Mouse (Mus musculus) macrophage (primary cell): ENCODE data around the gene Ppp4r1. TPM values are rescaled to one million over a fixed set of nuclear protein-coding genes. Genes with fewer than 3 reads are reported as not detected.

Experiments used
- H3K27ac ChIP-seq: fragments of 350-480 bp; formaldehyde crosslinking; 2 replicates; pipeline ENCODE4 v1.9.0; 2021
- H3K36me3 ChIP-seq: fragments of 350-480 bp; formaldehyde crosslinking; 2 replicates; pipeline ENCODE4 v1.9.0; 2021; ENCODE audit errors: inconsistent target
- H3K4me3 ChIP-seq: fragments of 350-480 bp; formaldehyde crosslinking; 2 replicates; pipeline ENCODE4 v1.9.0; 2021; ENCODE audit errors: inconsistent target
- H3K79me2 ChIP-seq: fragments of 350-480 bp; formaldehyde crosslinking; 2 replicates; pipeline ENCODE4 v1.9.0; 2021; ENCODE audit errors: inconsistent target
- WGBS: methylation state at CpG from one replicate; pipeline ENCODE4 v1.1.7; 2026; ENCODE audit warnings: inconsistent platforms; ENCODE audit not compliant: missing documents; 5-methylcytosine and 5-hydroxymethylcytosine counted together
- polyA plus RNA-seq: library from polyadenylated mRNA; stranded (reverse); fragments of 250-400 nt; gene quantifications from 3 replicates; pipeline ENCODE4 v1.2.4, GENCODE M21; 2018; ENCODE audit warnings: inconsistent platforms

The Ppp4r1 gene
- polyA plus RNA-seq, 1 experiment from 2014 or later, result 33.7 TPM

DNA sequence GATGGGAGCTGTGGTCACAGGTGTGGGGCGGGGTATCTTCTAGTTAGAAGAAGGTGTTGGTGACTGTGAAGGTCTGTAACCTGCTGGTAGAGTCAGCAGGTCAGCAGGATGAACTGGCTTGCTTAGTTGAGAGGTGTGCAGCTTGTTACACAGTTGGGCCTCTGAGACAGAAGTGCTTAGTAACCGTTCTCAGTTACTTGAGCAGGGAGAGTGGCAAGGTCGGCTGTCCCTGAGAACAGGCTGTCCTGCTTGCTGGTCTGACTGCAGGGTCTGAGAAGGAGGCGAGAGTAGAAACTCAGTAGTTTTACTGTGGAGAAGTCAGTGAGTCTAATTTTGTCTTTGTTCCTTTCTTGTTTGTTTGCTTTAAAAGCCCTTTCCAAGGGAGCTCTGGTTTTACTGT is 23.6 kb downstream of the Ppp4r1 start:
- Histone ChIP-seq H3K4me3 (no peak overlapping the region), H3K79me2 (peaks cover 100% of the 10 kb centered on the region), H3K36me3 (peaks cover 47% of the 10 kb centered on the region), H3K27ac (no peak overlapping the region)
- WGBS, result 89% methylated on average over 4 of the region's 4 CpGs

DNA sequence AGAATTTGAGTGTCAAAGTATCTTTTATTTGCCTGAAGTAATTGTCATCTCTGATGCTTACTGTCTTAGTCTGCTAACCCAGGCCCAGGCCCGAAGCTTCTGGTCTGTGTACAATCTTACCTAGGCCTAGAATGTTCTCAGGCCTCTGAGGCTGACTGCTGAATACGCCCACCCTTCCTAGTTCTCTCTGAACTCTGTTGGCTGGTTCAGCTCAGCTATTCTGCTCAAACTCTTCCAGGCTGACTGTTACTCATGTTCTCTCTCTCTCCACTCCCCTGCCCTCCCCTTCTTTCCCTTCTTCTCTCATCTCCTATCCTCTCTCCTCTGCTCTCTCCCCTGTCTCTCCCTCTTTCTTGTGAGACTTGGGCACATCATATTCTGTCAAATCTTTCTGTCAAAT is 24.0 kb downstream of the Ppp4r1 start:
- Histone ChIP-seq H3K36me3 (peaks cover 52% of the 10 kb centered on the region), H3K4me3 (no peak overlapping the region), H3K27ac (no peak overlapping the region), H3K79me2 (peaks cover 100% of the 10 kb centered on the region)
- WGBS, result 91% methylated on average over 2 of the region's 2 CpGs

DNA sequence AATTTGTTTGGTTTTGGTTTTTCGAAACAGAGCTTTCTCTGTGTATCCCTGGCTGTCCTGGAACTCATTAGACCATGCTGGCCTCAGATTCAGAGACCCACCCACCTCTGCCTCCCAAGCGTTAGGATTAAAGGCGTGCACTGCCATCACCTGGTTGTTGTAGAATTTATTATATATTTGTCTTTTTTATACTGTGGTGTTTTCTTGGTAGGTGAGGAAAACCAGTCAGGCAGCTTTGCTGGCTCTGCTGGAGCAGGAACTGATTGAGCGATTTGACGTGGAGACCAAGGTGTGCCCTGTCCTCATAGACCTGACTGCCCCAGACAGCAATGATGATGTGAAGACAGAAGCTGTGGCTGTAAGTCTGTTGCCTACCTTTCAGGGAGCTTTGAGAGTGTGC is 28.7 kb downstream of the Ppp4r1 start:
- H3K36me3 ChIP-seq, result peaks cover 81% of the 10 kb centered on the region
- H3K79me2 ChIP-seq, result peaks cover 69% of the 10 kb centered on the region
- WGBS, result 89% methylated on average over 5 of the region's 5 CpGs
- no peak overlapping the region for H3K27ac ChIP-seq
- H3K4me3 ChIP-seq, result no peak overlapping the region

DNA sequence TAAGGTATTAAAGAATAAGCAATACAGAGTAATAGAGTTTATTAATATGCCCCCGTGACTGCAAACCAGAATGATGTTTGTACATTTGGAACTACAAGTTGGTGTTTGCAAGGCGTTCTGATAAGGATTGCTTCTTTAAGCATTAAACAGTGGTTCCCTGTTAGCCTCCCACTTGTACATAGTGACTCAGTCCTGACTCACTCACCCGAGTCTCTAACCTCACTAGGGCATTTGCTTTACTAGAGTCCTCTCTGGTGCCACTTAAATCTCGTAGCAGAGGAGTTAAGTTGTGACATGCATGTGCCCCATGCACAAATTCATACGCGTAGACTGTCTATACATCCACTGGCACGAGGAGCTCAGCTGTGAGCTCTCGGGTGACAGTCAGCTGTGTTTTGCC is 31.4 kb downstream of the Ppp4r1 start:
- peaks cover 90% of the 10 kb centered on the region for H3K36me3 ChIP-seq
- no peak overlapping the region for H3K4me3 ChIP-seq
- no peak overlapping the region for H3K27ac ChIP-seq
- H3K79me2 ChIP-seq, result peaks cover 69% of the 10 kb centered on the region
- 91% methylated on average over 8 of the region's 8 CpGs for WGBS

DNA sequence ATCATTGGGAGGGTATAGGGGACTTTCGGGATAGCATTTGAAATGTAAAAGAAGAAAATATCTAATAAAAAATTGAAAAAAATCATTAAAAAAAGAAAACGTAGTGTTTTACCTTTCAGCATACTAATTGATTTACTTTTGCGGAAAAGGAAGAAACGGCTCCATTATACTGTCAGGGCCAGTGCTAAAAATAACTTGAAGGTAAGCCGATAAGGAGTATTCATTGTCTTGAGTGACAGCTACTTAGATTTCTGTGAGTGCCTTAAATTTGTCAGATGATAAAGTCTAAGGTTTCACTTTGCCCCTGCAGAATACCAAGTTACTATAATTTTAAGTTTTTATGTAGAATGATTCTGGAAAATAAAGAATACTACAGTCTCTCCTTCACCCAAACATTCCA is 37.8 kb downstream of the Ppp4r1 start:
- H3K27ac ChIP-seq, result no peak overlapping the region
- 92% methylated on average over 5 of the region's 5 CpGs for WGBS
- peaks cover 87% of the 10 kb centered on the region for H3K36me3 ChIP-seq
- no peak overlapping the region for H3K4me3 ChIP-seq
- H3K79me2 ChIP-seq, result peaks cover 94% of the 10 kb centered on the region

DNA sequence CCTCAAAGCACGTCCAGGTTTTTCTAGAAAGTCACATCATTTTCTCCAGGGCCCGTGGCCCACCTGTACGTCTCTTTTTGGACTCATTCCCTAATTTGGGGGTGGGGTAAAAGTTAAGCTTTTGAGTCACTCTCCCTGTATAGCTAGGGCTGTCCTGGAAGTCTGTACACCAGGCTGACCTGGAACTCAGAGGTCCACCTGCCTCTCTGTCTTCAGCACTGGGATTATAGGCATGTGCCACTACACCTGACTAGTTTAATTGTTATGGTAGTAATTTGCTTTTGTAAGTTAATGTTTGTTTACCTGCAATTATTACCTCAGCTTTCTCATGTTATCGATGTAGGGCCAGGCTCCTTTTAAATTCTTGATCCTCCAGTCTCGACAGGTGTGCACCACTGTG is 40.0 kb downstream of the Ppp4r1 start:
- Histone ChIP-seq H3K27ac (no peak overlapping the region), H3K36me3 (peaks cover 87% of the 10 kb centered on the region)
- 94% methylated on average over 5 of the region's 5 CpGs for WGBS

DNA sequence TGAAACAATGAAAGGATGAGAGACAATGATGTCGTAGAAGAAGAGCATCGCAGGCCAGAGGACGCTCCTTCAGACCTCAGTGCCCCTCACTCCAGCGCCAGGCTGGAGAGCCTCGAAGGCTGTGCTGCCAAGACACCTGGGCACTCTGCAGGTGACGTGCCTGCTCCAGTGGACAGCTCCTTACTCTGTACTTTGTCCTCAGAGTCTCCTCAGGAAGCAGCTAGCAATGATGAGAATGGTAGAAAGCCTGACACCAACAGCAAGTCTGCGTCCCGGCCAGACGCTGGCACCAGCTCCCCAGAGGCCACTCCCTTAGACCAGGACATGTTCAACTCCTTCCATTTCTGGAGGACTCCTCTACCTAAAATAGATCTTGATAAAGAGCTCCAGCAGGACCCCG is 41.9 kb downstream of the Ppp4r1 start:
- H3K27ac ChIP-seq, result no peak overlapping the region
- H3K36me3 ChIP-seq, result peaks cover 91% of the 10 kb centered on the region
- H3K79me2 ChIP-seq, result peaks cover 96% of the 10 kb centered on the region; the same call in 1 of the 2 replicates
- no peak overlapping the region for H3K4me3 ChIP-seq
- WGBS, result 97% methylated on average over 10 of the region's 10 CpGs

More for the DNA sequence above, 40.0 kb downstream of the Ppp4r1 start:
- H3K4me3 ChIP-seq, result no peak overlapping the region
- peaks cover 95% of the 10 kb centered on the region for H3K79me2 ChIP-seq

DNA sequence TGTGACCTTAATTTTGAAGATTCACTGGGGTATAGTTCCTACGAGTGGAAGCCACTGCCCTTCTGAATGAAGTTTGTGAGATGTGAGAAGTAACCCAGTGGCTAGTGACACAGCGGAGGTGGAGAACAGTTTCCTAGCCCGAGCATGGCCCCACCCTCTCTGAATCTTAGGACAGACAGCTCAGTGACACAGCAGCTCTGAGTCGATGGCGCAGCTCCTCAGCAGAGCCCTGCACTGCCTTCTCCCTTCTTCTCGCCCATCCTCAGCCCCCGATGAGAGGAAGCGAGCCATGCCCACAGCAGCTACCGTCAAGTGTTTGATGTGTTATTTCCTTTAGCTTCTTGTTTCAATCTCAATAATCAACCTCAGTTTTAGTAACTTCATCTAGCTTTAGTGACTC is 43.9 kb downstream of the Ppp4r1 start:
- Histone ChIP-seq H3K36me3 (peaks cover 94% of the 10 kb centered on the region), H3K27ac (no peak overlapping the region), H3K79me2 (peaks cover 94% of the 10 kb centered on the region; the same call in 1 of the 2 replicates), H3K4me3 (no peak overlapping the region)
- WGBS, result 38% methylated on average over 9 of the region's 9 CpGs

DNA sequence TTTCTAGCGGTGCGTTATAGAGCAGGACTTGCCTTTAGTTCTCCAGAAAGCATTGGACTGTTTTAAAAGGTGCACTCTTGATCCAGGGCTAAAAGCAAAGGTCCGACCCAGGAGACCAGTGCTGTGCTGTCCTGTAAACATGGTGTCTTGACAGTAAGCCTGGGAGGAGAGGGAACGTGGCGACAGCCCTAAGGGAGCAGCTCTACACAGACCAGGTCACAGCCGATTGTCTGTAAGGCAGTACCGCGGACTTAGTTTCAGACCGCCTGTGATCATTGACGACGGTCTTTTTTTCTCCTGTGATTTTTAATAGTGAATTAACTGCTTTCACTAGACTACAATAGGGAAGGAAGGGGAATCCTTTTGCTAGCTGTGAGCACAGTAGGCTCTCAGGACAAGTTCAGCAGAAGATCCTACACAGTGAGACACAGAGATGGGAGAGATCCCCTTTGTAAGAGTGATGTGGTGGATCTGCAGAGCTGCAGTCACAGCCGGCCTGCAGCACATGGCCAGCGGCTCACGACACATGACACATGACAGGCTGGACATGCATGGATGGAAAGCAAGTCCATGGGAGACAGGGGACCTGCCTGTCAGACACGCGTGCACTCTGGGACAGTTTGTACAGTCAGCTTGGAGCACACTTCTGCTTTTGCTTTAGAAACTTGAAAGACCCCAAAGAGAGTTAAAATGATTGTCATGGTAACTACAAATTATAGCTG is 44.9 kb downstream of the Ppp4r1 start:
- 93% methylated on average over 16 of the region's 16 CpGs for WGBS
- Histone ChIP-seq H3K36me3 (peaks cover 94% of the 10 kb centered on the region), H3K4me3 (no peak overlapping the region), H3K27ac (no peak overlapping the region), H3K79me2 (peaks cover 85% of the 10 kb centered on the region; the same call in 1 of the 2 replicates)

DNA sequence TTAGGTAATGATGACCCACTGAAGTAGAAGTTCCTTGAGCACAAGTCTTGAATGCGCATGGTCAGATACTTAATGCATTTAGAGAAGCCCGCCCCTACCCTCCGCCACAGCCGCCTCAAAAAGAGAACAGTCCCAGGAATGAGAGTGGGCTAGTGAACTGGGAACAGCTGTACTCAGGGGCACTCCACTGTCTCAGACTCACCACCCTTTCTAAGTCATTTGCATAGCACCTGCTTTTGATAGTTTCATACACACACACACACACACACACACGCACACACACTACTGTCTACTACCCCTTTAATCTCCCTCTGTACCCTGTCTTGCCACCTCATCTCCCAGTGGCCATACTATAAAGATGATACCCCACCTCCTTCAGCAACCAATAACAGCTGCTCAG is 45.5 kb downstream of the Ppp4r1 start:
- 96% methylated on average over 5 of the region's 5 CpGs for WGBS
- H3K36me3 ChIP-seq, result peaks cover 94% of the 10 kb centered on the region
- H3K27ac ChIP-seq, result no peak overlapping the region
- H3K4me3 ChIP-seq, result no peak overlapping the region
- peaks cover 79% of the 10 kb centered on the region; the same call in 1 of the 2 replicates for H3K79me2 ChIP-seq

DNA sequence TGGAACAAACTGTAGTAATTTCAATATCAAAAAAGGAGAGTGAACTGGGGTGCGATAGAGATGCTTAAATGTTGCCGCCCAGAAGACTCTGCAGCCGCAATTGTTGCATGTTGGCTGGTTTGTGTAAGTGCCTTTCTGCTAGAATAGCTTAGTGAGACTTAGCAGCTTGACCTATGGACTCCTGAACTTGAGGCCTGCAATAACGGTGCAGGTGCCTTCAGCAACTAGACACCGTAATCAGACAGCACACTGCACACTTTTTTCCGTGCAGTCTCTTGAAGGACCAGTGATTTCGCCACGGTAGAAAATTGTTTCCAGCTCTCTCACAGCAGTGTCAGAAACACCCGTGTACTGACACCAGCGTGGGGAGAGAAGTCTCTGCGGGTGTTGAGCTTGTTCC is 46.6 kb downstream of the Ppp4r1 start:
- WGBS, result 94% methylated on average over 11 of the region's 11 CpGs
- H3K79me2 ChIP-seq, result peaks cover 69% of the 10 kb centered on the region; the same call in 1 of the 2 replicates
- H3K4me3 ChIP-seq, result no peak overlapping the region
- H3K36me3 ChIP-seq, result peaks cover 98% of the 10 kb centered on the region
- no peak overlapping the region for H3K27ac ChIP-seq

DNA sequence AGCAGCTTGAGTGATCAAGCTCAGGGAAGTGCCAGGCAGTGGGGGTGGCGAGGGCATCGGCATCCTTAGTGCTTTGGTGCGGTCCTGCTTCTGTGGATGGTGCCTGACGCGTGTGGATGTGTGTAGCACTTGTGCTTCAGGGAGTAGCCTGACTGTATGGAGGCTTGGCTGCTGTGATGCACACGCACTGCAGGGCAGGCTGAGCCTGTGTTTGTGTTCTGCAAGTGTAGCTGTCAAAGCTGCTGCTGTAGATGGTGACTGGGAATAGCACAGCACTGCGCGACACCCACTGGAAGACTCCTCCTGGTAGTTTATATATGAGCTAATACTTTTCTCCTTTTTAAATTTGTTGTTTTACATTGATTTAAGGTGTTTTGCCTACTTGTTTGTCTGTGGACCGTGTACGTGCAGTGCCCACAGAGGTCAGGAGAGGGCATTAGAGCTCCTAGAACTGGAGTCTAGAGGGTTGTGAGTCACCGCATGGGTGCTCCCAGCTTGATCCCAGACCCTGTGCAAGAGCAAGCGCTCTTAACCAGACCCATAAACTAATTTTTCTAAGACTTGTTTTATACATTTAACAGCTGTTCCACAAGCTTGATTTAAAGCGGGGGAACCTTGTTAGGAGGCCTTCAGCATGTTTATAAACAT is 48.0 kb downstream of the Ppp4r1 start:
- peaks cover 55% of the 10 kb centered on the region; the same call in 1 of the 2 replicates for H3K79me2 ChIP-seq
- no peak overlapping the region for H3K4me3 ChIP-seq
- peaks cover 95% of the 10 kb centered on the region for H3K36me3 ChIP-seq
- 93% methylated on average over 13 of the region's 13 CpGs for WGBS
- H3K27ac ChIP-seq, result no peak overlapping the region

DNA sequence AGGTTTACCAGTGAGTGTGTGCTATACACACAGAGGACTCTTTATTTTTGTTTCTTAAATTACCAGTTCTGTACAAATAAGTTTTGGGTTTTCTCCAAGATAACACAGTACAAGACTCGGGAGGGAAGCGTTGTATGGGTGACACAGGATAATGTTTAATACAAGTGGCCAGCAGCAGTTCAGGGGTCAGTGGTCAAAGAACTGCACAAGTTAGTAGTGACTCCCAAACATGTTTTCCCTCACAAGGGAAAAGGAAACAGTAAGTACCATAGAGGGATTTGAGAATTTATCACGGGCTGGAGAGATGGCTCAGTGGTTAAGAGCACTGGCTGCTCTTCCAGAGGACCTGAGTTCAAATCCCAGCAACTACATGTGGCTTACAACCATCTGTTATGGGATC is 51.5 kb downstream of the Ppp4r1 start:
- no peak overlapping the region for H3K4me3 ChIP-seq
- H3K79me2 ChIP-seq, result peaks cover 20% of the 10 kb centered on the region; the same call in 1 of the 2 replicates
- WGBS, result 100% methylated on average over 3 of the region's 3 CpGs
- peaks cover 95% of the 10 kb centered on the region for H3K36me3 ChIP-seq
- no peak overlapping the region for H3K27ac ChIP-seq

DNA sequence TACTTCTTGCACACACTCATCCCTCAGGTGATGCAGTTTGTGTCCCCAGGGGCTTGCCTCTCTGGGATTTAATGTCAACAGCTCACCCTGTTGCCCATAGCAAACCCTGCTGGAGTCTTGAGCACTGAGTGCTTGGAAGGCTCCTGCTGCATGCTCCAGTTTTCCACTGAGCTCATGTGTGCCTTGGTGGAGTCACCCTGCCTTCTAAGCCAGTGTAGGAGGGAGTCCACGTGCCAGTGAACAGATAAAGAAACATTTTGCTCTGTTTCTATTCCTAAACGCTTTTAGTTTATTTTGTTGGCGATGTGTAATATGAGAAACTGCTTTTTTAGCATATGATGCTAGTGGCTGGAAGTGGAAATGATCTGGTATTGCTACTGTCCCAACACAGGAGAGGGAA is 54.4 kb downstream of the Ppp4r1 start:
- no peak overlapping the region for H3K27ac ChIP-seq
- WGBS, result 95% methylated on average over 3 of the region's 3 CpGs
- no peak overlapping the region for H3K4me3 ChIP-seq
- H3K79me2 ChIP-seq, result no peaks in the 10 kb centered on the region; the same call in 1 of the 2 replicates
- H3K36me3 ChIP-seq, result peaks cover 94% of the 10 kb centered on the region

DNA sequence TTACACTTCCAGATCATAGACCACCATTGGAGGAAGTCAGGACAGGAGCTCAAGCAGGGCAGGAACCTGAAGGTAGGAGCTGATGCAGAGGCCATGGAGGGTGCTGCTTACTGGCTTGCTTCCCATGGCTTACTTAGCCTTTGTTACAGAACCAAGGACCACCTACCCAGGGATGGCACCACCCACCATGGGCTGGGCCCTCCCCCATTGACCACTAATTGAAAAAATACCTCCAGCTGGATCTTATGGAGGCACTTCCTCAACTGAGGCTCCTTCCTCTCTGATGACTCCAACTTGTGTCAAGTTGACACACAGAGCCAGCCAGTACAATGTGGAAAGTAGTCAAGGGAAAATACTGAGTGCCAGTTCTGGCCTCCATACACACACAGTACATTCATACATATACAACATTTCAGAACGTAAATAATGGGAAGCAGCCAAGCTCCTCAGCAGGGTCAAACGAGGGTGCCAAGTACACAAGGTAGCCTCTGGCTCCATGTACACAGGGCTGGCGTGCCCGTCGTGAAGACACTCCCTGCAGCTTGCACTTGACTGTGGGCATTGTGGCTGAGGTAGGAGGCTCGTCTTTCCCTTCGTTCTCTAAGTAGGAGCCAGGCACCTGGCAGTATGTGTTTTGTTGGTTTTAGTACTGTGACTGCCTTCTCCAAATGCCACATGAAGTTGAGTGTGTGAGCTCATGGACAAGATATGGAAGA is 57.3 kb downstream of the Ppp4r1 start:
- no peak overlapping the region for H3K4me3 ChIP-seq
- 91% methylated on average over 7 of the region's 7 CpGs for WGBS
- peaks cover 88% of the 10 kb centered on the region for H3K36me3 ChIP-seq
- H3K27ac ChIP-seq, result no peak overlapping the region
- H3K79me2 ChIP-seq, result no peaks in the 10 kb centered on the region
